ENCODE assay signal across 8 mouse cellular contexts in the genomic region with DNA sequence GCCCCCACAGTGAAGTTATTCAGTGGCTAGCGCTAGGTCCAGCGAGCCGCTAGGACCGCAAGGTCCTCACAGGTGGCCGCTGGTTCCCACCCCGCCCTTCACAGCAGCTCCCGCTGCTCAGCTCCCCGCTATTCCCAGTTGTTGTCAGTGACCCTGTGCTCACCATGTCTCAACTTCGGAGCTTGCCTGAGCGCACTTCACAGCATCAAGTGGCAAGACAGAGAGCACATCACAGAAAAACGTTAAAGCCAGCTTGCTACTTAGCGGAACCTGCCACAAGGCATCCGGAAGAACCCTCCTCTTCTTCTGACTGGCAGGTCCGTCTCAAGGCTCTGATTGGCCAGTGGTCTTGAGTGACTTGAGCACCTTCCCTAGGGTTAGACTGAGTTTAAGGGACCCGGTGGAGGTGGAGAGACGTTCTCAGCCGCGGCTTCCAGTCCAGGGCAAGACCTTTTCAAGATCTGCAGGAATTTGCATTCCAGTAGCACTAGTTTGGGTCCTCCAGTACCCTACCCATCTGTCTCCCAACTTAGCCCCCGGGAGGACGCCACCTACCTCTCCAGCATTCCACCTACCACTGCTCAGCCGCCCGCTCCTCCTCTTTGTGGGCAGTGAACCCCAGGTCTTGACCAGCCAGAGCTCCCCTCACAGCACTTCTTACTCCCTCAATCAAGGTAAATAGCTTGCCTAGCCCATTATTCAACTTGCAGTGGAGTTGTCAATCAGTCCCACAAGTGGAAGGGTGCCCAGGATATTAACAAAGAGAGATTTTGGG. TPM values are rescaled to one million over a fixed set of nuclear protein-coding genes. Genes with fewer than 3 reads are reported as not detected.
DNase-seq lines count a peak whose midpoint lies in the region; ATAC-seq and TF ChIP-seq lines count a peak whose summit lies in the region.

No protein-coding gene starts in this region.

- TF ChIP-seq CTCF in midbrain, postnatal 0 days (IDR thresholded peaks at IDR 0.05), result peak; percentile 36

- DNase-seq in 3T3-L1 (ENCODE audit: low read depth, low spot score), result peak; percentile 92
- peak; percentile 46 to 64 for DNase-seq in adrenal gland, postnatal 4 days (ENCODE audit: low spot score in 2 of 2)
- DNase-seq in embryonic facial prominence, embryonic 14.5 days (ENCODE audit: low spot score), result peak; percentile 96
- DNase-seq in heart, adult 8-10 months (ENCODE audit: low spot score), result peak; percentile 92
- DNase-seq in kidney, adult 9 months, result peak; percentile 93
- DNase-seq in limb, embryonic 14.5 days (ENCODE audit: low spot score), result peak; percentile 89
- DNase-seq in midbrain, postnatal 0 days (ENCODE audit: low spot score), result peak; percentile 94
- DNase-seq in spleen, postnatal 14 days (ENCODE audit: low spot score in 2 of 2), result peak; percentile 50 to 59

- peak overlapping the region; percentile 77 for H3K27ac ChIP-seq in embryonic facial prominence, embryonic 14.5 days (replicated peaks; ENCODE audit: low read depth, low read length)
- peak overlapping the region; percentile 85 for H3K27ac ChIP-seq in limb, embryonic 14.5 days (replicated peaks; ENCODE audit: low read depth, low read length)
- H3K27ac ChIP-seq in midbrain, postnatal 0 days (ENCODE audit: low read depth, low read length), result peak overlapping the region; percentile 84

- H3K9ac ChIP-seq in embryonic facial prominence, embryonic 14.5 days (ENCODE audit: low read depth, low read length), result peak overlapping the region; percentile 74
- H3K9ac ChIP-seq in limb, embryonic 14.5 days (ENCODE audit: low read depth, low read length, severe bottlenecking), result peak overlapping the region; percentile 75
- H3K9ac ChIP-seq in midbrain, postnatal 0 days (replicated peaks; ENCODE audit: low read length, poor library complexity, severe bottlenecking), result peak overlapping the region; percentile 62

- ATAC-seq in embryonic facial prominence, embryonic 14.5 days (ENCODE audit: low read depth), result peak; percentile 99
- ATAC-seq in limb, embryonic 14.5 days (ENCODE audit: low FRiP score, low read depth), result peak; percentile 97
- ATAC-seq in midbrain, postnatal 0 days (ENCODE audit: low FRiP score), result peak; percentile 96

- H3K4me3 ChIP-seq in embryonic facial prominence, embryonic 14.5 days (ENCODE audit: low read depth, low read length), result peak overlapping the region; percentile 77
- peak overlapping the region; percentile 69 for H3K4me3 ChIP-seq in limb, embryonic 14.5 days (replicated peaks; ENCODE audit: low read length)
- peak overlapping the region; percentile 77 for H3K4me3 ChIP-seq in midbrain, postnatal 0 days (ENCODE audit: low read depth, low read length)

- TF ChIP-seq POLR2A in limb, embryonic 14.5 days (IDR thresholded peaks at IDR 0.05; ENCODE audit: borderline replicate concordance, extremely low read depth, insufficient read depth, insufficient read length), result peak; percentile 62; the same call in 1 of the 2 replicates

- H3K9me3 ChIP-seq in embryonic facial prominence, embryonic 14.5 days (ENCODE audit: control insufficient read depth, low read length), result peaks cover 14% of the 10 kb centered on the region; the same call in 1 of the 2 replicates
- 0 out of 2 replicates have a peak, but pooled peaks cover 3% of the 10 kb centered on the region for H3K9me3 ChIP-seq in limb, embryonic 14.5 days (ENCODE audit: control insufficient read depth, low read length)
- H3K9me3 ChIP-seq in midbrain, postnatal 0 days (ENCODE audit: low read length), result no peaks in the 10 kb centered on the region

- H3K4me1 ChIP-seq in embryonic facial prominence, embryonic 14.5 days (ENCODE audit: control insufficient read depth, insufficient read depth, low read length), result peaks cover 4% of the 10 kb centered on the region; the same call in 1 of the 2 replicates
- peaks cover 12% of the 10 kb centered on the region for H3K4me1 ChIP-seq in limb, embryonic 14.5 days (ENCODE audit: control insufficient read depth, insufficient read depth, low read length)
- H3K4me1 ChIP-seq in midbrain, postnatal 0 days (ENCODE audit: insufficient read depth, low read length), result peaks cover 7% of the 10 kb centered on the region; the same call in 1 of the 2 replicates

- no peaks in the 10 kb centered on the region for H3K27me3 ChIP-seq in embryonic facial prominence, embryonic 14.5 days (replicated peaks; ENCODE audit: control insufficient read depth, insufficient read depth, low read length)
- no peaks in the 10 kb centered on the region for H3K27me3 ChIP-seq in limb, embryonic 14.5 days (ENCODE audit: control insufficient read depth, insufficient read depth, low read length)
- H3K27me3 ChIP-seq in midbrain, postnatal 0 days (ENCODE audit: insufficient read depth, low read length), result no peaks in the 10 kb centered on the region

- H3K4me2 ChIP-seq in embryonic facial prominence, embryonic 14.5 days (ENCODE audit: low read depth, low read length), result peak overlapping the region; percentile 52
- peak overlapping the region; percentile 78 for H3K4me2 ChIP-seq in limb, embryonic 14.5 days (replicated peaks; ENCODE audit: low read depth, low read length, severe bottlenecking)
- peak overlapping the region; percentile 84 for H3K4me2 ChIP-seq in midbrain, postnatal 0 days (ENCODE audit: low read depth, low read length, poor library complexity, severe bottlenecking)

- peaks cover 19% of the 10 kb centered on the region for H3K36me3 ChIP-seq in embryonic facial prominence, embryonic 14.5 days (ENCODE audit: control insufficient read depth, insufficient read depth, low read length)
- peaks cover 8% of the 10 kb centered on the region; the same call in 1 of the 2 replicates for H3K36me3 ChIP-seq in limb, embryonic 14.5 days (ENCODE audit: control insufficient read depth, insufficient read depth, low read length)
- H3K36me3 ChIP-seq in midbrain, postnatal 0 days (ENCODE audit: insufficient read depth, low read length), result peaks cover 9% of the 10 kb centered on the region

- 0% methylated on average over 22 of the region's 22 CpGs for WGBS in embryonic facial prominence, embryonic 14.5 days
- WGBS in limb, embryonic 14.5 days, result 1% methylated on average over 22 of the region's 22 CpGs
- WGBS in midbrain, postnatal 0 days, result 0% methylated on average over 22 of the region's 22 CpGs

RNA-seq across cellular contexts. Expression of a gene that starts 30.4 kb away (rescaled TPM):
- total RNA-seq in adrenal gland, postnatal 4 days (2021), result 10 to 100 TPM; 21.2 to 22.7 TPM
- polyA plus RNA-seq in embryonic facial prominence, embryonic 14.5 days (2014; fragmentation: Nextera tagmentation; extraction: Ambion mirVana), result 4.8 and 5.8 TPM in 2 replicates
- 10 to 100 TPM in 3 of 4 experiments, 1 to 10 TPM in 1; 9.7 to 13.7 (median 12.2) TPM for total RNA-seq in heart, adult 8-10 months (2022)
- polyA plus RNA-seq in limb, embryonic 14.5 days (2012; rRNA removed), result 8.7 and 11.7 TPM in 2 replicates
- polyA plus RNA-seq in limb, embryonic 14.5 days (2014; fragmentation: Nextera tagmentation; extraction: Ambion mirVana), result 5.0 and 5.5 TPM in 2 replicates
- total RNA-seq in midbrain, postnatal 0 days (2014; rRNA removed), result 9.7 and 17.3 TPM in 2 replicates
- polyA plus RNA-seq in midbrain, postnatal 0 days (2015; fragmentation: Nextera tagmentation; extraction: Ambion mirVana), result 13.1 and 13.6 TPM in 2 replicates

Comparison
In these comparisons a context has a peak if more than half of its experiments do, and no peak if none do; other contexts are left out.
1. Peak in every context shown above with its lines: DNase-seq, ATAC-seq, H3K4me3 ChIP-seq and H3K27ac ChIP-seq.